Mouse (Mus musculus) embryonic facial prominence, embryonic 10.5 days (tissue): ENCODE measurements around the gene Mpst. TPM values are rescaled to one million over a fixed set of nuclear protein-coding genes. Genes with fewer than 3 reads are reported as not detected.

Source experiments
- DNase-seq: peaks from one replicate; pipeline ENCODE4 v3.0.0-alpha.2; 2017; ENCODE audit warnings: low spot score
- H3K27ac ChIP-seq: fragments of 300-500 bp; sonication (generic); replicated peaks from 2 replicates; pipeline ENCODE4 v1.5.1; 2016; ENCODE audit warnings: mild to moderate bottlenecking
- H3K27me3 ChIP-seq: fragments of 300-500 bp; sonication (generic); replicated peaks from 2 replicates; pipeline ENCODE4 v1.6.1; 2016; ENCODE audit warnings: low read depth, mild to moderate bottlenecking; ENCODE audit not compliant: poor library complexity, severe bottlenecking
- H3K36me3 ChIP-seq: fragments of 300-500 bp; sonication (generic); replicated peaks from 2 replicates; pipeline ENCODE4 v1.6.1; 2016; ENCODE audit warnings: mild to moderate bottlenecking, moderate library complexity
- H3K4me1 ChIP-seq: fragments of 300-500 bp; sonication (generic); 2 replicates; pipeline ENCODE4 v1.6.1; 2016
- H3K4me3 ChIP-seq: fragments of 300-500 bp; sonication (generic); 2 replicates; pipeline ENCODE4 v1.5.1; 2016; ENCODE audit warnings: mild to moderate bottlenecking, moderate library complexity
- H3K9me3 ChIP-seq: fragments of 300-500 bp; sonication (generic); 2 replicates; pipeline ENCODE4 v1.6.1; 2016; ENCODE audit warnings: mild to moderate bottlenecking
- WGBS: fragments of 180-500 bp; shearing (Covaris S2); methylation state at CpG from one replicate; pipeline ENCODE4 v1.1.7; 2016; 5-methylcytosine and 5-hydroxymethylcytosine counted together
- polyA plus RNA-seq: library from polyadenylated mRNA; unstranded; fragments of >200 nt; fragmentation: Nextera tagmentation; extraction: Ambion mirVana; gene quantifications from 2 replicates; pipeline ENCODE4 v1.2.1, GENCODE M21; 2016

Mpst gene
- polyA plus RNA-seq, 1 experiment from 2014 or later, result 1.1 TPM

- H3K27ac ChIP-seq, result peak within 1 kb of the TSS; percentile 95
- WGBS, result 2% methylated on average over 34 of the region's 34 CpGs
- no peaks in the 10 kb centered on the region for H3K9me3 ChIP-seq
- H3K36me3 ChIP-seq, result no peaks in the 10 kb centered on the region
- DNase-seq, result peak; percentile 83
- peaks cover 71% of the 10 kb centered on the region for H3K4me1 ChIP-seq
- peak within 1 kb of the TSS; percentile 76 for H3K4me3 ChIP-seq
- H3K27me3 ChIP-seq, result peaks cover 42% of the 10 kb centered on the region
Observed at GRCm38 (mm10) chr15:78405517-78406211, 552 bp upstream of the Mpst start, which contains the start of gene Tst. Gene Tst (minus strand): TSS chr15:78405907.

DNA sequence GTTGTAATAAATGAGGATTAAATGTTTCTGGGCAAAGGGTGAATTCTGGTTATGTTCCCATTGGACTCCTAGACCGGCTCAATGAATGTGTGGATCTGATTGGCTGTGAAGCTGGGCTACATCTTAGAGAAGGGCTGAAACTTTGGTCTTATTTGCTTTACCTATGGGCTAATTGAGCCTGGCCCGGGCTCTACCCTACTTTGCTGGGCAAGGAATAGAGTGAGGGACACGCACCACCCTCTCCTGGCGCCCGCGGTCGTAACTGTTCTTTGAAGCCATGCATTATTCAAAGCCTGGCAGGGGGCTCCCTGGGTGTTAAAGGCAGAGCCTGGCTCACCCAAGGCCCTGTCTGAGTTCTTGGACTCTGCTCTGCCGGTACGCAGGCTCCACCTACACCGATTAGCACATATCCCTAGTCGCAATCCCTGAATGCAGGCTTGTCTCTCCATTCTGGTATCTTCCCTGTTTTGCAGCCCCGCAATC lies 3.4 kb downstream of the Mpst start:
- Histone ChIP-seq H3K9me3 (no peaks in the 10 kb centered on the region), H3K4me3 (peak overlapping the region; percentile 52), H3K27me3 (peaks cover 60% of the 10 kb centered on the region), H3K4me1 (peaks cover 45% of the 10 kb centered on the region), H3K27ac (no peak overlapping the region), H3K36me3 (peaks cover 14% of the 10 kb centered on the region)
- DNase-seq, result no peak
- WGBS, result 8% methylated on average over 12 of the region's 12 CpGs

DNA sequence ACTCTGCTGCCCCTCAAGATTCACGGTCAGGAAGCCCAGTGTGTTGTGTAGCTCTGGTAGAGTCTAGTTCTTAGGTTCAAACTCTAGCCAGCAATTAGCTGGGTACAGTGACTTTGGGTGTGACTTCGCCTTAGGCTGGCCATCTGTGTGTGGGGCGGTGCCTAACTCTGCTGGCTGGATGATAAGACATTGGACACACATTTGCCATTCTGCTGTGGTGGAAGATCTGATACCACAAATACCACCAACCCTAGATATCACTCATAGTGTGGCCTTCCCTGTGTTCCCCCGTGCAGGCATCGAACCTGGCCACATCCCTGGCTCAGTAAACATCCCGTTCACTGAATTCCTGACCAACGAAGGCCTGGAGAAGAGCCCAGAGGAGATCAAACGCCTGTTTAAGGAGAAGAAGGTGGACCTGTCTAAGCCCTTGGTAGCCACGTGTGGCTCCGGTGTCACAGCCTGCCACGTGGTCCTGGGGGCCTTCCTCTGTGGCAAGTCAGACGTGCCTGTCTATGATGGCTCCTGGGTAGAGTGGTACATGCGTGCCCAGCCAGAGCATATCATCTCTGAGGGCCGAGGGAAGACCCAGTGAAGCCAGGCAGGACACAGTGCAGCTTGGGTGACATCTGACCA lies 7.0 kb downstream of the Mpst start:
- no peaks in the 10 kb centered on the region for H3K9me3 ChIP-seq
- peaks cover 20% of the 10 kb centered on the region for H3K4me1 ChIP-seq
- H3K4me3 ChIP-seq, result no peak overlapping the region
- peaks cover 44% of the 10 kb centered on the region for H3K27me3 ChIP-seq
- H3K36me3 ChIP-seq, result peaks cover 14% of the 10 kb centered on the region
- DNase-seq, result no peak
- 90% methylated on average over 14 of the region's 14 CpGs for WGBS
- H3K27ac ChIP-seq, result peak overlapping the region; percentile 36; the same call in 1 of the 2 replicates

- 80% methylated on average over 1 of the region's 1 CpGs for WGBS
- Histone ChIP-seq H3K27me3 (peaks cover 39% of the 10 kb centered on the region), H3K27ac (no peak overlapping the region; the same call in 1 of the 2 replicates), H3K4me3 (no peak overlapping the region), H3K9me3 (no peaks in the 10 kb centered on the region), H3K36me3 (peaks cover 14% of the 10 kb centered on the region), H3K4me1 (peaks cover 17% of the 10 kb centered on the region)
- no peak for DNase-seq
Observed at GRCm38 (mm10) chr15:78413719-78414117, 7.5 kb downstream of the Mpst start.

- Histone ChIP-seq H3K9me3 (no peaks in the 10 kb centered on the region), H3K27ac (no peak overlapping the region), H3K36me3 (peaks cover 14% of the 10 kb centered on the region), H3K27me3 (peaks cover 35% of the 10 kb centered on the region), H3K4me1 (peaks cover 17% of the 10 kb centered on the region), H3K4me3 (no peak overlapping the region)
- 88% methylated on average over 8 of the region's 8 CpGs for WGBS
- no peak for DNase-seq
Observed at GRCm38 (mm10) chr15:78414157-78414556, 7.9 kb downstream of the Mpst start.

- Histone ChIP-seq H3K4me1 (peaks cover 6% of the 10 kb centered on the region), H3K27me3 (peaks cover 7% of the 10 kb centered on the region), H3K27ac (peak overlapping the region; percentile 51), H3K9me3 (no peaks in the 10 kb centered on the region), H3K4me3 (no peak overlapping the region), H3K36me3 (peaks cover 7% of the 10 kb centered on the region)
- WGBS, result 9% methylated on average over 4 of the region's 4 CpGs
- DNase-seq, result no peak
Observed at GRCm38 (mm10) chr15:78416937-78417336, 10.7 kb downstream of the Mpst start.

DNA sequence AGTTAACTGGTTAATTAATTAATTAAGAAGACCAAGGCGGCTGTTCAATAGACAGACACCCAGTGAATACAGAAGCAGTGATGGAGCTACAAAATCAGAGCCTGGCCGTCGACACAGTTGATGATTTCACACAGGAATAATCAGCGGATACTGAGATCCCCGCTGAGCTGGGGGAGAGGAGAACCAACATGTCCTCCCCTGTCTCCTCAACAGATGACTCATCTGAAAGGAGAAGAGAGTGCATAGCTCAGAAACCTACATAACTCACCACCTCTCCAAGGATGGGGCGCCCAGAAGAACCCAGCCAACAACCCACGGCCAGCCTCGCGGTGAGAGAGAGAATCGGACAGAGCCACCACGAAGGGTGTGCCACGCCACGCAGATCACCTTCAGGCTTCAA lies 14.2 kb downstream of the Mpst start:
- H3K27ac ChIP-seq, result no peak overlapping the region
- no peak overlapping the region for H3K4me3 ChIP-seq
- DNase-seq, result no peak
- 87% methylated on average over 13 of the region's 13 CpGs for WGBS
- no peaks in the 10 kb centered on the region for H3K9me3 ChIP-seq
- peaks cover 12% of the 10 kb centered on the region for H3K4me1 ChIP-seq
- peaks cover 13% of the 10 kb centered on the region for H3K27me3 ChIP-seq
- H3K36me3 ChIP-seq, result no peaks in the 10 kb centered on the region

- peak; percentile 89 for DNase-seq
- Histone ChIP-seq H3K4me3 (no peak overlapping the region), H3K36me3 (no peaks in the 10 kb centered on the region), H3K27ac (no peak overlapping the region), H3K4me1 (peaks cover 5% of the 10 kb centered on the region), H3K27me3 (peaks cover 13% of the 10 kb centered on the region), H3K9me3 (no peaks in the 10 kb centered on the region)
- 16% methylated on average over 16 of the region's 16 CpGs for WGBS
Observed at GRCm38 (mm10) chr15:78422046-78422956, 16.1 kb downstream of the Mpst start.

DNA sequence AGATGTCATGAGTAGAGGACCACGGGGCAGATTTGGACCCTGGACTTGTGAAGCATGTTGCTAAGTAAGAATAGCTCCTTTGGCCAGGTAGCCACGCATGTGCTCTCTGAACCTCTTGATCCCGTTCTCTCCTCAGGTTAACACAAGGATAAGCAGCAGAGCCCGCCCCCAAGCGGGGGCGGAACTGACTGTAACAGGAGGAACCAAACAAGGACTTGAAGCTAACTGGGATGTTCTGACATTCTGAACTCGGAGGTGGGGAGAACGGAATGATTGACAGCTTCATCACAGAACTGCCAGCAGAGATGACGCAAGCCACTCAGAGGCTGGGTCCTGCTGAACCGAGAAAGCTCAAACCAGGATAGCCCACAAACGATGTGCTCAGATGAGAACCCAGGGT lies 18.3 kb downstream of the Mpst start:
- peaks cover 21% of the 10 kb centered on the region for H3K4me1 ChIP-seq
- H3K4me3 ChIP-seq, result no peak overlapping the region
- 18% methylated on average over 11 of the region's 11 CpGs for WGBS
- H3K27me3 ChIP-seq, result peaks cover 13% of the 10 kb centered on the region
- H3K27ac ChIP-seq, result no peak overlapping the region
- no peak for DNase-seq
- H3K36me3 ChIP-seq, result no peaks in the 10 kb centered on the region
- H3K9me3 ChIP-seq, result no peaks in the 10 kb centered on the region

DNA sequence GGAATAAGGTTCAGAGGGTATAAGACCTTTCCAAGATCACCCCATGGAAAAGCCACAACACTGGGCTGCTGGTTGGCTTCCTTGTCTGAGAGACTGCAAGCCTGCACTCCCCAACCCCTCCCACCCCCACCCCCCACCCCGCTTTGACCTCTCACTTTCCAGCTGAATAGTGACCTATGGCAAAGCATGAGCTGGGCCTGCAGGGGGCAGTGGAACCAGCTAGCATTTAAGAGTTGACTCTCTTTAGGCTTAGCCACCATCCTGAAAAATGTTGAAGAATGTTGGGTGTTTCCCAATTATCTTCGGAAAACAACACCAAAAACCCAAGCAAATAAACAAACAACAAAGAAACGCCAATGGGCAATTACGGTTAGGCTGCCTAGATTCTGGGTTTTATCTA lies 19.0 kb downstream of the Mpst start:
- Histone ChIP-seq H3K4me1 (peaks cover 28% of the 10 kb centered on the region), H3K9me3 (no peaks in the 10 kb centered on the region), H3K4me3 (no peak overlapping the region), H3K36me3 (peaks cover 1% of the 10 kb centered on the region), H3K27me3 (peaks cover 13% of the 10 kb centered on the region), H3K27ac (no peak overlapping the region)
- DNase-seq, result no peak
- 62% methylated on average over 4 of the region's 4 CpGs for WGBS

GRCm38 (mm10) chr15:78428391-78429138 lies 22.3 kb downstream of the Mpst start, which contains the start of gene Kctd17:
Gene Kctd17 (plus strand): TSS chr15:78428564.
- Histone ChIP-seq H3K27ac (peak within 1 kb of the TSS; percentile 88), H3K36me3 (peaks cover 35% of the 10 kb centered on the region), H3K9me3 (no peaks in the 10 kb centered on the region), H3K4me3 (peak within 1 kb of the TSS; percentile 83), H3K4me1 (peaks cover 48% of the 10 kb centered on the region), H3K27me3 (0 out of 2 replicates have a peak, but pooled peaks cover 8% of the 10 kb centered on the region)
- peak; percentile 85 for DNase-seq
- WGBS, result 2% methylated on average over 52 of the region's 52 CpGs

DNA sequence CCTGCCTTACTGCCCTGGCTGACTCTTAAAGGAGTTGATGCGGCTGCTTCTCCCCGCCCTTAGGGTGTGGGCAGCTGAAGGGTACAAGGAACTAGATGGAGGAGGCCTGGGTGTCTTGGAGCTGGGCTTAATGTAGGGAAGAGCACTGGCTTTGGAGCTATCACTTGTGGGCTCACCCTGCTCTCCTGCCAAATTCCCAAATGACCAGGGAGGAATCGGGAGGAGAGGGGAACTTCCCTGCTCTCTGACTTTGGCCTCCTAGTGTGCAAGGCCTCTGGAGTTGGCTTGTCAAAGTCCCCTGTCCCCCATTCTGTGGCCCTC lies 22.9 kb downstream of the Mpst start:
- H3K27ac ChIP-seq, result peak overlapping the region; percentile 88

More for the DNA sequence above, 22.9 kb downstream of the Mpst start:
- Histone ChIP-seq H3K9me3 (no peaks in the 10 kb centered on the region), H3K4me1 (peaks cover 52% of the 10 kb centered on the region), H3K27me3 (0 out of 2 replicates have a peak, but pooled peaks cover 3% of the 10 kb centered on the region), H3K36me3 (peaks cover 40% of the 10 kb centered on the region), H3K4me3 (peak overlapping the region; percentile 83)
- DNase-seq, result no peak
- 5% methylated on average over 3 of the region's 3 CpGs for WGBS
